Mouse (Mus musculus): ENCODE results near the gene Dennd5b.

The Dennd5b gene

DNA sequence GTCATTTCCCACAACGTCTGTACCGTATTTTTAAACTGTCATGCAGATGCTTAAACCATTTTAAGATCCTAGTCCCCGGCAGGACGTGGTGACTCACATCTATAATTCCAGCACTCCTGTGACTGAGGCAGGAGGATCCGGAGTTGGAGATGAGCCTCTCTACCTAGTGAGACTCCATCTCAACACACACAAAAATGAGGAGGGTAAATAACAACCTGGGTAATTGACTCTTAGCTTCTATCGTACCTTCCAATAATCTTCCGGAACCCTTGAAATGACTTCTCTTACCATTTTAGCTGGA, 413 bp upstream of the Dennd5b start:
- DNase-seq (ENCODE audit: low spot score in 2 of 2): no peak

DNA sequence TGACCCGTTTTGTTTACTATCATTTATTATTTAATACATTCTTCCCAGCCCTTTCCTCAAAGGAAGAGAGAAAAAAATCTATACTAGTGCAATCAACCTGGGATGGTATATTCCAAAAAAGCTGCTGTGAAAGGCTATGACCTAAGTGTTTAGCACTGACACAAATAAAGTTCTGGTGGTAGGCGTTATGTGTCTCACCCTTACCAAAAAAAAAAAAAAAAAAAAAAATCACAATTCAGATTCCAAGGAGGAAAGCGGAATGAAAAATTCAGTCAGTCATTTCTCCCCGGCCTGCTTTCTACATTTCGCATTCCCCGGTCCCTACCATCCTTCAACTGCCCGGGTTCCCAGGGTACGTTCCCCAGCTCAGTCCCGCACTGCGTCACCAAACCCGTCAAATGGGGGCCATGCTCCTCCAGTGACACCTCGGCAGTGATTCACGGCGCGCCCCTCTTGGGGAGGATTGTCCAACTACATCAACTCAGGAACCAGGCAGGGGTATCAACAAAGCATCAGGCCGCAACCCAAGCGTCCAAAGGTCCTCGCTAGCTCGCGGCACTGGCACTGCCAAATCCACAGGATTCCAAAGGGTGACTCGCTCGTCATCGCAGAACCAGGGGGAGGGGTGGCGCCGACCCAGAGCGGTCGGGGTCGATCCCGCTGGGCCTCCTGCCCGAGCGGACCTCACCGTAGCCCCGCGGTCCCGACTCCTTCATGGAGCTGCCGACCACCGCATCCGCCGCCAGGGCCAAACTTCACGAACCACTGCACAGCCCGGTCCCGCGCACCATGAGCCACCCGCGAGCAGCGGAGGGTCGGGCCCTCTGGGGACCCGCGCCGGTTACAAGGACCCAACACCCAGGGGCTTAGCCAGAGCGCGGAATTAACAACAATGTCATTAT, 1.1 kb downstream of the Dennd5b start:
- peak; percentile 26 to 59 for DNase-seq (ENCODE audit: low spot score in 2 of 2)

GRCm38 (mm10) chr6:149098993-149099392, 2.5 kb downstream of the Dennd5b start:
- no peak for DNase-seq (ENCODE audit: low spot score in 2 of 2)

- DNase-seq (ENCODE audit: low spot score in 2 of 2): no peak
Measured at GRCm38 (mm10) chr6:149097276-149097675, 4.2 kb downstream of the Dennd5b start.

- no peak for DNase-seq (ENCODE audit: low spot score in 2 of 2)
Measured at GRCm38 (mm10) chr6:149096233-149096632, 5.2 kb downstream of the Dennd5b start.

DNA sequence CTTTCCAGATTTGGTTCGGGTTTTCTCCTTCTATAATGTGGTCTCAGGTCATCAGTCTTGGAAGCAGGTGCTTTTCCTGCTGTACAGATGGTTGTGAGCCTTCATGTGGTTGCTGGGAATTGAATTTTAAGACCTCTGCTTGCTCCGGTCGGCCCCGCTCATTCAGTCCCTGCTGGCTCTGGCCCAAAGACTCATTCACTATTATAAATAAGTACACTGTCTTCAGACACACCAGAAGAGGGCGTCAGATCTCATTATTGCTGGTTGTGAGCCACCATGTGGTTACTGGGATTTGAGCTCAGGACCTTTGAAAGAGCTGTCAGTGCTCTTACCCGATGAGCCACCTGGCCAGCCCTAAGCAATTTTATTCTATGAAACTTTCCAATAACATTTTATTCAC, 6.1 kb downstream of the Dennd5b start:
- no peak for DNase-seq (ENCODE audit: low spot score in 2 of 2)

DNA sequence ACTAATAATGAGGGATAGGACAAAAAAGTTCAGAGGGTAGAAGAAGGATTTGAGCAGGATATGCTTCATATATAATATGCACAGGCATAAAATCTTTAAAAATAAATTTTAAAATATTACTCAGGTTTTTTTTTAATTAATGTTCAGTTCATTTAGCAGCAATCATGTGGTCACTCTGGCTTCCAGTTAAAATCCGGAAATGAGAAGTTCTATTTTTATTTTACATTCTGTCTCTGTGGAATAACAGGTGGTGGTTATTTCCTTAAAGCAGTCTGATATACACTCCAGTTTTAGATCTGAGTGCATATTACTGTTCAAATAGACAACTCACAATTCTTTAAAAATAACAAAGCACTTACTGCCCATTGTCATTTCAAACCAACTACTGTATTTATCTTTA, 6.9 kb downstream of the Dennd5b start:
- no peak for DNase-seq (ENCODE audit: low spot score in 2 of 2)

GRCm38 (mm10) chr6:149093465-149093864, 8.0 kb downstream of the Dennd5b start:
- DNase-seq (ENCODE audit: low spot score in 2 of 2): no peak

- DNase-seq (ENCODE audit: low spot score in 2 of 2): no peak
Measured at GRCm38 (mm10) chr6:149092406-149092805, 9.1 kb downstream of the Dennd5b start.

GRCm38 (mm10) chr6:149077136-149077808, 24.2 kb downstream of the Dennd5b start:
- no peak for DNase-seq (ENCODE audit: low spot score in 2 of 2)

- no peak for DNase-seq (ENCODE audit: low spot score in 2 of 2)
Measured at GRCm38 (mm10) chr6:149073854-149074253, 27.6 kb downstream of the Dennd5b start.

- DNase-seq (ENCODE audit: low spot score in 2 of 2): no peak
Measured at GRCm38 (mm10) chr6:149072873-149073272, 28.6 kb downstream of the Dennd5b start.

DNA sequence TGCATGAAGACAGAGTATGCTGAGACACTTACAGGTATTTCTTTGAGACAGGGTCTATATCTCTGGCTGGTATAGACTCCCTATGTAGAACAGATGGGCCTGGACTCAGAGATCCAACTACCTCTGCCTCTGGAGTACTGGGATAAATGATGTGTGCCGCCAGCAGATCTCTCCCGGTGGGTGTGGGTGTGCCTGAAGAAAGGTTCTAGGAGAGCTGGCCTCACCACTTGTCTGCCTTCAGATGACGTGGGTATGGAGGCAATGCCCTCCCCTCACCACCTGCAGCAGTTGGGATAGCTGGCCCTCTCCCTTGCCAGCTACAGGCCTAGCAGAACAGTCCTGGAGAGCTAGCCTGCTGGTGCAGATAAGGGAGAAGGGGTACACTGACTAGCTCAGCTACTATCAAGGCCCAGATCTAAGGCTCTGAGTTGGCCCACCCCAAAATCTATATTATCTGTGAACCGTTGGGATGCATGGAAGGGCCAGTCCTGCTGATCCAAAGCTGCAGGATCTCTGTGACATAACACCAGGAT, 30.8 kb downstream of the Dennd5b start:
- DNase-seq (ENCODE audit: low spot score in 2 of 2): no peak

GRCm38 (mm10) chr6:149063382-149063781, 38.1 kb downstream of the Dennd5b start:
- DNase-seq (ENCODE audit: low spot score in 2 of 2): no peak

- DNase-seq (ENCODE audit: low spot score in 2 of 2): no peak
Measured at GRCm38 (mm10) chr6:149060670-149061387, 40.7 kb downstream of the Dennd5b start.

DNA sequence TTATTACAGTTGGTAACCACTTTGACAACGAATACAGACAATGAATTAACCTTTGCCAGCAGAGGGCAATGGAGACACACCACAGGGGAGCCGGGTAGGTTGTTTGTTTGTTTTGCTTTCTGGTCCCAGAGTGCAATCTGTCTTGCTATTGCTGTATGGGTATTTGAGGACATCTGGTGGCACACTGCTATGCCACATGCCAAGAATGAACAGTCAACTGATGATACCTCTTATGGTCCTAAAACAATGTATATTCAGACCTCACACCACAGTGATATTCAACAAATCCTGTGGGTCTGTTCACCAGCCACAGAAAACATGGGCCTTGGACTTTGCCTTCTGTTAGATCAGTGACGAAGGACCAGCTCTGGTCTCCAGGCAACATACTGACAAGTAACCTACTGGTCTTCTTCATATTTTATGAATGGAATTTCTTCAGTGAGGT, 43.5 kb downstream of the Dennd5b start:
- peak in 1 of 2 experiments; percentile 3 for DNase-seq (ENCODE audit: low spot score in 2 of 2)

DNA sequence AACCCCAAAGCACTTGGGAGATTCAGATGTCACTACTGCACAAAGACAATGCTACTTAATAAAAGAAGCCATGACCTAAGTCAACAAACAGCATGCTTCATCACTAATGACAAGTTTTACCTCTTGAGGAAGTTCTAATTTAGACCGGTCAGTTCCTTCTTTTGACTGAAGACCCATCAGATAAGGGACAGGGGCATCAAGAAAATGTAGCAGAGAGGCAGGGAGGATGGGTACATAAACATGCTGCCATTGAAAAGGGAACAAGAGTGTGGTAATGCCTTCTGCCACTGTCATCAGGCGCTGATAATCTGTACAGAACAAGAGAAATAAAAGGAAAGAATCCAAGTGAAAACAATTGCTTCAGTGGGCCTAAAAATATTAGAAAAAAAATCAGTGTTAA, 46.7 kb downstream of the Dennd5b start:
- DNase-seq (ENCODE audit: low spot score in 2 of 2): no peak

- no peak for DNase-seq (ENCODE audit: low spot score in 2 of 2)
Measured at GRCm38 (mm10) chr6:149050978-149051723, 50.3 kb downstream of the Dennd5b start.

- DNase-seq (ENCODE audit: low spot score in 2 of 2): no peak
Measured at GRCm38 (mm10) chr6:149040099-149040498, 61.4 kb downstream of the Dennd5b start.

GRCm38 (mm10) chr6:149032198-149032597, 69.3 kb downstream of the Dennd5b start:
- DNase-seq (ENCODE audit: low spot score in 2 of 2): no peak

DNA sequence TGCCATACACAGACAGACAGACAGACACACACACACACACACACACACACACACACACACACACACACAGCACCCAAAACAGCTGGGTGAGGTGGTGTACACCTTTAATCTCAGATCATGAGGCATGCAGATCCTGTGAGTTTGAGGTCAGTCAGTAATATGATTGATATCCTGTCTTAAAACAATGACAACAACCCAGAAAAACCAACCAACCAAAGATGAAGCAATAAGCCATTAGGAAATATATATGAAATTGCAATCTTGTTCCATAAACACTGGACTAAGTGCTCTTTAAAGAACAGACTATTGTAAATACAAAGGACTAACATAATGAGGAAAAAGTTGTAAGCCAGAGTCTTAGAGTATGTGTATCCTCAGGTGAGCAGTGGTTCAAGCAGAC, 70.1 kb downstream of the Dennd5b start:
- DNase-seq (ENCODE audit: low spot score in 2 of 2): no peak

GRCm38 (mm10) chr6:149018431-149018830, 83.0 kb downstream of the Dennd5b start:
- DNase-seq (ENCODE audit: low spot score in 2 of 2): no peak

Measured in urinary bladder, adult 18-20 months (tissue).